Mouse (Mus musculus) liver, adult (tissue): ENCODE measurements at regions not wholly inside any gene's neighbourhood (a gene's known extent, or its start where the extent isn't known, plus 50 kb on each side); places are given as distances from the start of the nearest gene placed in this dataset.

Experiments used
- GATA4 ChIP-seq: IDR thresholded peaks from 2 replicates; pipeline ENCODE4 v1.6.1; 2014; ENCODE audit warnings: mild to moderate bottlenecking, low read length; ENCODE audit not compliant: insufficient replicate concordance

DNA sequence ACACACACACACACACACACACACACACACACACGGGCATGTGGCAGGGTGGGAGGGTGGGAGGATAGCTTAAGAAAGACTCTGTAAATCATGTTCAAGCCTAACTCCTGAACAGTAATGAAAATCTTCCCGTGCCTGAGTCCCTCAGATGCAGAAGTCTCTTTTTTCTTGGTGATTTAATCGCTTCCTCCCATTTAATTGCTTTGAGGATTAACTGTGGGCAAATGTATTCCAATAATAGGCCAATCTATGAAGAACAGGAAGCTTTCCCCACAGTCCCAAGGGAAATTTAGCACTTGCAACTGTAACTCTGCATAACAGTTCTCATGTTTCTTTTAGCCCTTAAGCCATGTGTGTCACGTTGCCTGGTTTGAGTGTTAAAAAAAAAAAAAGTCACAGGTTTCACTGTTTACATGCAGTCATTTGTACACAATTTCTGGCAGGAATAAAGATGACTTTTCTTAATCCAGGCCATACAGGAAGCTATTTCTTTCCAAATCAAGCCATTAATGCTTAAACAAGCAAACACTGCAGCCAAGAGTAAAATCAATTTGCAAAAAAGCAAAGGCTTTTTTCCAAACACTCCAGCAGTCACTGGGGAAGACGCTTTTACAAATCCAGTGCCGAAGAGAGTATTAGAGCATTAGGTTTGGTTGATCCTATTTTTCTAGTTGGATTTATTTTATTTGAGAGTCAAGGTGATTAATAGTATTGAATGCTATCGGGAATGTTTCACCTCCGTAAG lies 370.8 kb upstream of the Atp2b1 start:
- no peak for TF ChIP-seq GATA4

DNA sequence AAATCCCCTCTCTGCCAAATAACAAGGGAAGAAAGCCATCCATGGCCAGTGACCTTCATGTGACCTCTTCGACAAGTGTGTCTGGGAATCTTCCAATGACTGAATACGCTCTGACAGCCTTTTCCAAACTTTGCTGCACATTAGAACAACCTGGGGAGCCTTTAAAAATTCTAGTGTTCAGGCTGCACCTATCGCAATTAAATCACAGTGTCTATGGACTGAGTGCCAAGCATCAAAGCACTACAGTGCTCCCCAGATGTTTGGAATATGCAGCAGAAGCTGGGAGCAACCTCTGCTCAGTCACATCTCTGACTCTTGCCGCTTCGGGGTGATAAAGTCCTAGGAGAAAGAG lies 370.2 kb upstream of the Atp2b1 start:
- TF ChIP-seq GATA4: no peak

DNA sequence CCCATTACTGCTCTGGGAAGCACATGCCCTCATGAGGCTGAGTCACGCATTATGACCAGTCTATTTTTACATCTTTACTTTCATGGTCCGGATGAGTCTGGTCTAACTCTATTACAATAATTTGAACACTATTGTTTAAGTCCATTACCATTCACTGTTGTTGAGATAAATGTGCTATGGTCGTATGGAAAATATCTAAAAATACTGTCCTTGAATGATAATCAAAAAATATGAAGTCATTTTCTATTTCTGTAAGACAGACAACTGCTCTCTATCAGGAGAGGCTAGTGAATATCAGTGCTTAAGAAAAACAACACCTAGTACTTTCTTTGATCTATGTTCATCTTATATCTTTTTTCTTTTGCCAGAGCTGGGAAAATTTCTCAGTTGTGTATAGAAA lies 359.6 kb upstream of the Atp2b1 start:
- no peak for TF ChIP-seq GATA4

DNA sequence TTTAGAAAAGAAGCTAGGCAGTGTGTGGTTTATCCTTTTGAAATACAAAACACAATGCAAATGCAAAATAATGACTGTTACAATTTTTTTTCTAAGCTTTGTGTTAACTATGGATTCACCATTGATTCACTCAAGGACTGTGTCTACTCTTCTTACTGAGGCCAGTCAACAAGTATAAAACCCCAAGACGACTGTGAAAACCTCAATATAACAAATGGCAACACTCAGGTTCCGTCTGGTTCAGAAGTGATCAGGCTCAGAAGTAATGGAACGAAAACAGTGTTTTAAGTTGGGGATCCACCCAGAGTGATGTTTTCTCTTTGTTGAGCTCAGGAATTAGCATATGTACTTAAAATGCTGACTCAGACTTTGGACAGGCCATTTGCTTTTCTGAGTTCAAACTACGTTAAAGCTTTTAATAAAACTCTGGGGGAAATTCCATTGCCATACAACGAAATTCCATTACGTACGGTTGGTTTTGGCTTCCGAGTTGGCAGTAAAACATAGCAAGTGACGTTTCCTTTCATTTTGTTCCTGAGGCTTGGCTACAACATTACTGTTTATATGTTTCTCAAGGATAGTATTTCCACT lies 356.6 kb upstream of the Atp2b1 start:
- no peak for TF ChIP-seq GATA4

DNA sequence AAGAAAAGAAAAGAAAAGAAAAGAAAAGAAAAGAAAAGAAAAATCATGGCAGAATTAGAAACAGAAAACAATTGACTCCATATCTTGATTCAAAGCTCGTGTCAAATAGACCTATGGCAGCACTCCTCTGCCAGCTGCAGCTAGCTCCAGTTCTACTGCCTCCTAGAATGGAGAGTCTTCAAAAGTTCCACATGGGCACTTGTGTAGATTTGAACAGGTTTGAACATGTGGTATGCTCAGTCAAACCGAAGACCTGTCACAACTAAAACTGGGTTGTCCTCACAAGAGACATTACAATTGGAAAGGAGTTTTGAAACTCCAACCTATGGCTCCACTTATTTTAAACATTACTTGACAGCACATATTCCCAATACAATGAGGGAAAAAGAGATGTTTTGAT lies 355.6 kb upstream of the Atp2b1 start:
- TF ChIP-seq GATA4: no peak

DNA sequence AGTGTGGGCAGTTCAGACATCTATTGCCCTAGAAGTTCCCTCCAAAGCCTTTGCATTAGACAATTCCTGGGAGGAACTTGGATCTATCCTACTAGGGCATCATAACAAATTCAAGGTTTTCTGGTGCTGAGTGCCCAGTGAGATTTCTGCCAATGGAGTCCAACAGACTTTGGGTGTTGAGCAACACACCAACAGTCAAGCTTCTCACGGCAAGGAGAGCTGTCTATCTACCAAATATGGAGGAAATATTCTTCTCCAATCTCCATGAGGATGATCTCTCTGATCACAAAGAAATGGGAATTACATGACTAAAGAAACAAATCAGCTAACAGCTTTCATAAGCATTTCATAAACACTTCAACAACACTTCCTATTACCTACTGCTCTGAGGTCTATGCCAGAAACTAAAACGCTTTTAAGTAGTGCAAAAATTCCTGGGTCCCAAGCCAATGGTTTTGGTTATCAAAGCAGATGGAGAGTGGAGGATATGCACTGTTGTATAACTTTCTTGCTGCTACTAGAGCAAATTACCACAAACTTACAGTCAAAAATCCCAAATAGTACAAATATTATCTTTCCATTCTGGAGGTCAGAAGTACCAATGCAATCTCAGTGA lies 351.8 kb upstream of the Atp2b1 start:
- TF ChIP-seq GATA4: no peak

DNA sequence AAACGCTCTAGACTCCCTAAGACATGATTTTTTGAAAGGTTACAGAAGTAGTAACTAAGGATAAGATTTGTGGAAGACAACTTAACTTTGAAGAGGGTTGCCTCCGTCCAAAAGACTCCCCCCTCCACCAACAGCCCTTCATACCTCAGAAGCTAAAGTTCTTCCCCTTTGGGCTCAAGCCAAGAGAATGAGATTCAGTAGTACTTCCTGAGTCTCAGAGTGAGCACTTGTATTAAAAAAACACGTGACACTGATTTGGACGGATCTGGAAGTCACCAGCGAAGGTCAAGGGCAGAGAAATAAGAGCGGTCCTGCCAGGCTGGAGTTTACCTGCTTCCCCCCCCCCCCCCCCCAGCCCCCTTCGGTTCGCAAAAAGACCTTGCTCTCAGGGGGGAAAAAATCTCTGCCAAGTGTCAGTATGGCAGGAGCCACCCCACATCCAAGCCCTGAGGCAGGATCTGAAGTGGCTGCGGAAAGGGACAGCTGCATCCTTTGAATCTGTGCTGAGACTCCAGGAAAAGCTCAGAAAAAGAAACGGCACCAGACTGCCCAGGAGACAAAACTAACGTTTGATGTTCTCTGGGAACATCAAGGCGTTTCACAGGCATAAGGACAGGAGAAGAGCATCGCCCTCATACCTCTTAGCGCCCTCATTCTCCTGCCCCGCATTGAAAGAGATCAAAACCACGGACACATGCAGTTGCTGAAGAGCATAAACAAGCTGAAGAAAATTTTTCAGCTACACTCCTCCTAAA lies 341.2 kb upstream of the Atp2b1 start:
- TF ChIP-seq GATA4: no peak

DNA sequence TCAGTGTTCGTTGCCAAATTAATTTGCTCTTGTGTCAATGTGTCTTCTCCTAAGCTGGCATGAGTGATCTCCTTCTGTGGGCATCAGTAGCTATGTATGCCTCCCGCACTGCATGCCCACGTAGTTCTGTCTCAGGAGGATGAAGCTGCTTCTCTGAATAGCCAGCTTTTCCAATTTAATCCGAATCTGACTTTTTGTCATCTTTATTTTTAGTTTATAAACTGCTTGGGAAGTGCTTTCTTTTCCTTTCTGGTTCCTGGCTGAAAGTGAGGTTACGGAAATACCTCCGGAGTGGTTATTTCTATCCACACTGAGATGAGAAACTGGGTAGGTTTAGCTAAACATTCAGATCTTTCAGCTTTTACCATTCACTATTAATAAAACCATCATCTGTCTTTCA lies 337.2 kb upstream of the Atp2b1 start:
- TF ChIP-seq GATA4: no peak

DNA sequence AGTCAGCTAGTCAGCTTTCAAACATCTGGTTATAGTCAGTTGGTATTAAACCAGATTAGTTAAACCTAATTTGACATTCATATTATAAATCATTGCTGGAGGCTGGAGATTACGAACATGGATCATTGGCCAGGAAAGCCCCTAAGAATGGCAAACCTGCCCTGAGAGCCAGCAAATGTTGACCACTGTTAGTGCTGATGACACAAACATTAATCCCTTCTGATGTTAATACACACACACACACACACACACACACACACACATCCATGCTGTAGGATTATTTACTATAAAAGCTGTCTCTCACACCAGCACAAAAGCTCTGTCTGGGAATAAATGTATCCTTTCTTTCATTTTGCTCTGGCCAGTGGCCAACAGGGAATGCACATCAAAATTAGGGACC lies 329.4 kb upstream of the Atp2b1 start:
- no peak for TF ChIP-seq GATA4

DNA sequence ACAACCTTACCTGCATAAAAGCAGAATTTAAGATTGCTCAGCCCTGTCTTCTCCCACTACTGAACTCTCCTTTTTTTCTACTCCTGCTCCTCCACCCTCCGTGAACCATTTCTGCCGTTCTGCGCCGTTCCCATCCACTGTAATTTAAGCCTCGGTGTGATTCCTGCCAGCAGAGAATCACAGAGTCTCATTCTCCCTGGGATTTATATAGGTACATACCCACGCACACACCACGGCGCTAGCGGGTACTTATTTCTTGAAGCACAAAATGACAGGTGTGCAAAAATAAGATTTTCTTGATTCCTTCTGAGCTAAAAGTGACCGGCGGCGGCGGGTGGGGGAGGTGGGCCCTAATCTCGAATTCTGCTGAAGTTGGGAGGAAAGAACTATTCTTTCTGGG lies 324.5 kb upstream of the Atp2b1 start:
- TF ChIP-seq GATA4: no peak

DNA sequence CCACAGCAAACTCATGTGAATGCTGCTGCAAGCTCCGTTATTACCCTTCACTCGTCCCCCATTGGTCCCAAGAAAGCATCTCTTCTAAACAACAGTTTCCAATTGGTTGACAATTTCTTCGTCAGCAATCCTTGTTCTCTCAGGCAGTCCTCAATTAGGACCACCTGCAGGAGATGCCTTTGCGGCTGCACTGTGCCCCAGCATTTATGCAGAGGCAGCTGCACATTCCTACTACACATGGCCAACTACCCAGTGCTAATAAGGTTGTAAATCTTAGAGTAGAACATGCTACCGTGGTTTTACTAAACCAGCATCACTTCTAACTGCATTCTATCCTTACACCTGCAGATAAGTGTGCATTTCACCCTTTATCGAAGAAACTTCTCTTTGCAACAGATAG lies 322.1 kb upstream of the Atp2b1 start:
- no peak for TF ChIP-seq GATA4

DNA sequence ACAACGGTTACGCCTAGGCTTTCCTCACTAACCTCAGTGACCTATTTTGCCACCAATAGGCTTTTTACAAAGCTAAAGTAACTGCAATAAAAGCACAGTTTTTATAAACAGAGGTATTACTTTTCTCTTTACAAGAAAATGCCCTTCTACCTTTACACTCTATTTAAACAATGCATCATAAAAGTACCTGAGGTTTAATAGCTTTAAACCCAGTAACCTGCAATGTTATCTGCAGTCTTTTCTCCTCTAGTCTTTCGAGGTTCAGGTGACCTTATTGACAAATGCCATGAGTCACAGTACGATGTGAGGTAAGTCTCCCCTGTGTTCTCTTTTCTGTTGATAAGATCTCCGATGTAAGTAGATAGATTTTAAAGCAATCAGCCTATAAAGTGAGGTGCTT lies 320.3 kb upstream of the Atp2b1 start:
- no peak for TF ChIP-seq GATA4

DNA sequence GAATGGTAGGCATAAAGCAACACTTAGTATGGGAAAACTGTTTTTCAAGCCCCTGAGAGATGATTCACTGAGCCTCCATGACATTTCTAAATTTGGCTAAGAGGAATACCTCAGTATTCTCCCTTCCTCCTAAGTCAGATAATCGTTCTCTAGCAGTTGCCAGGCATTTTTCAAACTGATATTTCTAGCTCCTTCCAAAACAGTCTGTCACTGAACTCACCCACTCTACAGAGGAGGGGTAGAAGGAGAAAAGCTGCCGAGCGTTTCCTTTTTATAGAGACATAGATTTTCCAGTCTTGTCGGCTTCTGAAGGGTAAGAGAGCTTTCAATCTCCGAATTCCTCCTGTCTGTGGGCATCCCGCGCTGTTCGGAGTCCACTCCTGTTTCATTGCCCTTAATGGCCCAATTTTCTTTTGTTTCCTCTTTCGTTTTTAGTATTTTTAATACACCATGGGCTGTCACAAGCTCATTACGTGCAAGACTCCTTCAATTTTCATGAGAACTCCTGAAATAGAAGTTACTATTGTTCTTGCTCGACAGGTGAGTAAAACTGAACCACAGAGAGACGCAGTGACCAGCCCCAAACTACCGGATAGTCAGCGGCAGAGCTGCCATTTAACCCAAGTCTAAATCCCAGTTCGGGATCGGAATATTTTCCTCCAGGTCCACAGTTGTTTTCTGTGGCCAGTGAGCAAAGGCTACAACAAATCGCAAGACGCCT lies 305.8 kb upstream of the Atp2b1 start:
- TF ChIP-seq GATA4: no peak

DNA sequence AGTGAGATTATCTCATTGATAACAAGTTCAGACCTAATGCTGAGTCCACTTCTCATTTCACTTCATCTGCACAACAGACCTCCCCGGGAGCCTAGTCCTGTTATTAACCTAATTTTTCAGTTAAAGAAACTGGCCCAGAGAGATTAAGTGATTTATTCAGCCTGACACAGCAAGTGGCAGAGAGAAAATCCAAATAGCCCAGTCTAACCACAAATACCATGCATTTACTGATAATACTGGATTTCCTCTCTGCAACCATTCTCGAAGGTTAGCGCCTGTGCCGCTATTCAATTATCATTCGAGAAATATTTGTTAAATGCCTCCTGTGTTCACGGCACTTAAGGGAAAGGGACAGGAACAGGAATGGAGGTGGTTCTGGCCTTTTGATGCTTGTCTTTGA lies 303.5 kb upstream of the Atp2b1 start:
- no peak for TF ChIP-seq GATA4

DNA sequence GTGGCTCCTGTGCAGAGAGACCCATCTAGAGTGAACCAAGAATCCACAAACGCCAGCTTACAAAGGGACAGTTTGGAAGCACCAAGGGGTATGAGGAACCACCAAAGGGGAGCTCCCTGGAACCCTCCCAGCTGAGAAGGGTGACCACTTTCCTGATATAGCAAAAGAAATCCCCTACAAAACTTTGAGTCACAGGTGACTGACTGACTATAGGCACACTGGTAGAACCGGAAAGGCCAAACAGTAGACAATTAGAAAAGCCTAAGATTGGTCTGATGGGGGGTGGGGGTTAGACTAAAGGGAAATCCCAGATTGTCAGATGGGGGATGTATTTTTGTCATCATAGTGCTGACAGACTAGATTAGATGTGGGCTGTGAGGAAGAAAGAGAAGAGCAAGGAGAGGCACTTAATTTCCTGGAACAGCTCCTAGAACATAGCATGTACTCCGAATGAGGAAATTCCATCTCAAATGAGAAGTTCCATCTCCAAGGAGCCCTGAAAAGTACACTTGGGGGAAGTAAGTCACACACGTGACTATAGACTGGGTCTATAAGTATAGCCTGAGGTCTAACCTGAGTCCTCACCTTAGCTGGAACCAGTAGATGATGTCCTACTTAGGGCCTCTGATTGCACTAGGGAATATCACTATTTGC lies 302.4 kb upstream of the Atp2b1 start:
- TF ChIP-seq GATA4: no peak
